Mouse (Mus musculus): ENCODE data around the gene Senp3. TPM values are rescaled to one million over a fixed set of nuclear protein-coding genes. Genes with fewer than 3 reads are reported as not detected.

Gene Senp3
- total RNA-seq, 2 experiments from 2014 or later: 98.9 to 99.4 TPM

DNA sequence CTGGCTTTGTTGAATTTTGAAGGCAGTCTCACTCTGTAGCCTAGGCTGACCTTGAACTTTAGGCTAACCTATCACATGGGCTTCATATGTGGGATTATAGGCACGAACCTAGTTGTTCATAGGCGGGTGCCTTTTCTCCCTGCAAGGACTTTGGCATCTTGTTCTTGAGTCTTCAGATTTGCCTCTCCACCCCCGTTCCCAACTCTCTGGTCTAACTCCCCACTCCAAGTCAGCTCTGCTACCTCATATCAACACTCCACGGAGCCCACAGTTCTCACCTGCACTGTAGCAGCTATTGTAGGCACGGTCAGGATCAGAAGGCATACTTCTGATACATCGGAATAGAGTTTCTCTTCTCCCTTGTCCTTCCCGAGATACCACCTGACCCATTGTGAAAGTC lies 1.7 kb upstream of the Senp3 start:
- no peak for ATAC-seq (replicated peaks; ENCODE audit: poor library complexity, severe bottlenecking)

DNA sequence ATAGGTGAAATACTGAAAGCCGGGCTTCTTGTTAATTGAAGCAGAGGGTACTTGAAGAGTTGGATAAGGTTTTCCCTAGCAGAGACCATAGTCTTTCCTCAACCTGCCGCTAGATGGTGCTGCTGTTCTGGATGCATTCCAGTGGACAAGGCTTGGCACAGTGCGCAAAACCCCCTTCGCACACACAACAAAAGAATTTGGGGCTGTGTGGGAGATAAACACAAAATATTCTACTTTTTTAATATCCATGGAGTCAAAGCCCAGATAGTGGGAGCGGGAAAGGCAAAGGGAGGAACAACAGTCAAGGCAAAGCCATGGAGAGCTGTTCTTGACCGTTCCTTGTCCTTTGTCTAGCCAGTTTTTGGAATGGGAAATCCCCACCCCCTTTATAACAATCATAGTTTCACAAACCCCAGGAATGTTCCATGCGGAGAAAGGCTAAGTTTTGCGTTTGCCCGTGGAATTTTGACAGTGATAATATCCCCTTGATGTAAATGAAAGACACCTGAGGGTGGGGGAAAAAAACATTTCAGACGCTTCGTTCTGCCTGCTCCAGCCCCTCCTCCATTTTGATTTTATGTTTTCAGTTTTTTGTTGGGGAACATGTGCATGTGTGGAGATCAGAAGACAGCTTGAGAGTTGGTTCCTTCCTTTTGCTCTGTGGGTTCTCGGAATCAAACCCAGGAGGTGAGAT lies 1.1 kb upstream of the Senp3 start:
- ATAC-seq (replicated peaks; ENCODE audit: poor library complexity, severe bottlenecking): peak; percentile 34

DNA sequence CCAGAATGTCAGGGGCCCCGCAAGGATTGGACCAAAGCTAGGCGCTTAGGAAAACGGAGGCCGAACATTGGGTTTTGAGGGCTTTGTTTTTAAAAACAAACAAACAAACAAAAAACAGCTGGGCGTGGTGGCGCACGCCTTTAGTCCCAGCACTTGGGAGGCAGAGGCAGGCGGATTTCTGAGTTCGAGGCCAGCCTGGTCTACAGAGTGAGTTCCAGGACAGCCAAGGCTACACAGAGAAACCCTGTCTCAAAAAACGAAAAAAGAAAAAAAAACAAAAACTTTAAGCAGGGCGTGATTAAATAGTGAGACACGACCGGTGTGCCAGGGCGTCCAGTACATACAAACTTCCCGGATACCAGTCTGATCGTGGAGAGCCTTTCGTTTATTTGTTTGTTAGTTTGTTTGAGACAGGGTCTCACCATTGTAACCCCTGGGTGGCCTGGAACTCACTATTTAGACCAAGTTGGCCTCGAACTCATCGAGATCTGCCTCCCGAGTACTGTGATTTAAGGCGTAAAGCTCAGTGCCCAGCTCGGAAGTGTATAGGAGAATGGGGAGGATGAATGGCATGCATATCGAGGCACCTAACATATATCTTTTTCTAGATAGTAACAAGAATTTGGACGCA lies 440 bp upstream of the Senp3 start:
- ATAC-seq (replicated peaks; ENCODE audit: poor library complexity, severe bottlenecking): no peak

DNA sequence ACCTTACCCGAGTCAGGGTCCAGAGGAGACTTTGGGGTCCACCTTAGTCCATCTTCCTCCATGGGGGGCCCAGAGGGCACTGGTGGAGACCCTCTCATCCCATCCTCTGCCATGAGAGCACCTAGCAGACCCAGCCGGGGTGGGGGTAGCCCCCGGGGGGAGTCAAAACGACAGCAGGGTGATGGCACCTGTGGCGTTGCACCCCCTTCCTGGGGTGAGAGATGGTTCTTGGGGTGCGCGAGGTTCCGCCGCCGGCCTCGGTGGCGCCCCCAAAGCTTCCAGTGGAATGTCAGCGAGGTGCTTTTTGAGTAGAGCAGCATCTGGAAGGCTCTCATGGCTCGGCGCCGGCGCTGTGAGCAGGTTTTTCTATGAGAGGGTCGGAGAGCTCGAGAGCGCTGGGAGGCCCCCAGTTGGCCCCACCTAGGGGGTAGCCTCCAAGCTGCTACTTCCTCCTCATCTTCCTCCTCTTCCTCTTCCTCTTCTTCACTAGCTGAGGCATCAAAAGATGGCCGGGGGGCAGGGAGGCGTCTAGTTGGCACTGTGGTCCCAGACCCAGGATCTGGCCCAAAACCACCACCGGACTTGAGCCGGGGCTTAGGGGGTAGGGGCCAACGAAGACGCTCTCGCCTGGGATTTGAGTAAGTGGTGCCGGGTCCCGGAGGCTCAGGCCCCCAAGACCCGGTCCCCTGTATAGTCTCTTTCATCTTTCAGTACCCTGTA lies 1.6 kb downstream of the Senp3 start:
- ATAC-seq (replicated peaks; ENCODE audit: poor library complexity, severe bottlenecking): no peak

DNA sequence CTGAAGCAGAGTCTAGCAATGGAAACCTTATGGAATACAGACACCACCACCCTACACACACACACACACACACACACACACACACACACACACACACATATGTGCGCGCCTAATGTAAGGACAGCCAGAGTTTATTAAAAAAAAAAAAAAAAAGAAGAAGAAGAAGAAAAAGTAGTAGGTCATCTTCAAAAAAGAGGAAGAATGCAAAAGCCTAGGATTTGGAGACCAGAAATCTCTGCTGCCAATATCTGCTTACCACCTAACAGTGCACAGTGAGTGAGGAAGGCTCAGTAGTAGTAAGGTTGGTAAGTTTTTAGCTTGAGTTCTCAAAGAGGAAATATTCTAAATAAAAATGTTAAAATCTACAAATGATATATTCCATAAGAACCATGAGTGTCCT lies 2.7 kb downstream of the Senp3 start:
- ATAC-seq (replicated peaks; ENCODE audit: poor library complexity, severe bottlenecking): no peak

DNA sequence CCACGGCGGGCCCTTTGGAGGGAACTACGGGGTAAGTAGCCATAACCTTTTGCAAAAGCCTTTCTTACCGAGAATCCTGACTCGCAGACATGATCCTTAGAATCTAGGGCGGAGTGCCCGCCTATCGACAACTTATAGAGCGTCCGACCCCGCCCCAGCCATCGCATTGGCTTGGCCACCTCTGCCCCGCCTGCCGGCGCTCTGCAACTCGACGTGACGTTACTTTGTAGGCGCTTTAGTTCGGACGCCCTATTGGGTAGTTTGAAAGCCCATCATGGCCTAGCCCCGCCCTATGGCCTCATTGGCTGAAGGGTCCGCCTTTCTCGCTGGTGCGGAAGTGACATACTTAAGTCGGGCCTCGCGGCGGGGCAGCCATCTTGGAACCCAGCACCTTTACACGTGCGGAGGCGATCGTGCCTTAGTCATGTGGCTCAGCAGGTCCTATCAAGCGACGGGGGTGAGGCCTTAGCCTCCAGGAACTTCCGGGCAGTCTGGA lies 9.6 kb downstream of the Senp3 start, which contains the start of gene Eif4a1:
TSS of gene Eif4a1 (minus strand) at position 213 of the 496 bp plus-strand sequence.
- peak; percentile 77 for ATAC-seq (replicated peaks; ENCODE audit: poor library complexity, severe bottlenecking)

DNA sequence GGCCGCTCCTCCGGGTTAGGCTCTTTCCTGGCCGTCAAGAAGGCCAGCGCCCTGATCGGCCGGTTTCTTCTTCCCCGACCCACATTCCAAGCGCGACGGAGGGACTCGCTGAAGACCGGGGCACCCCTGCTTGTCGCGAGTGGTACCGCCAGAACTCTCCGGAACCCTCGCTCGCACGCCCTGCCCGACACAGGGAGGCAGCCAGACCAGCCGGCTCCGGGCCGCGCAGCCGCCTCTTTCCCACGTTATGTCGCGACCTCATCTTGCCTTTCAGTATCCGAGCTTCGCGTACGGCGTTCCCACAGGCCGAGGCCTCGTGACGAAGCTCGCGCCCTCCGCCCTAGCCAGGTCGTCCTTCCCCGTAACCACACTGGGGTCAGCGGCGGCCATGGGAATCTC lies 10.2 kb downstream of the Senp3 start:
- peak; percentile 21; the same call in 1 of the 2 replicates for ATAC-seq (replicated peaks; ENCODE audit: poor library complexity, severe bottlenecking)

DNA sequence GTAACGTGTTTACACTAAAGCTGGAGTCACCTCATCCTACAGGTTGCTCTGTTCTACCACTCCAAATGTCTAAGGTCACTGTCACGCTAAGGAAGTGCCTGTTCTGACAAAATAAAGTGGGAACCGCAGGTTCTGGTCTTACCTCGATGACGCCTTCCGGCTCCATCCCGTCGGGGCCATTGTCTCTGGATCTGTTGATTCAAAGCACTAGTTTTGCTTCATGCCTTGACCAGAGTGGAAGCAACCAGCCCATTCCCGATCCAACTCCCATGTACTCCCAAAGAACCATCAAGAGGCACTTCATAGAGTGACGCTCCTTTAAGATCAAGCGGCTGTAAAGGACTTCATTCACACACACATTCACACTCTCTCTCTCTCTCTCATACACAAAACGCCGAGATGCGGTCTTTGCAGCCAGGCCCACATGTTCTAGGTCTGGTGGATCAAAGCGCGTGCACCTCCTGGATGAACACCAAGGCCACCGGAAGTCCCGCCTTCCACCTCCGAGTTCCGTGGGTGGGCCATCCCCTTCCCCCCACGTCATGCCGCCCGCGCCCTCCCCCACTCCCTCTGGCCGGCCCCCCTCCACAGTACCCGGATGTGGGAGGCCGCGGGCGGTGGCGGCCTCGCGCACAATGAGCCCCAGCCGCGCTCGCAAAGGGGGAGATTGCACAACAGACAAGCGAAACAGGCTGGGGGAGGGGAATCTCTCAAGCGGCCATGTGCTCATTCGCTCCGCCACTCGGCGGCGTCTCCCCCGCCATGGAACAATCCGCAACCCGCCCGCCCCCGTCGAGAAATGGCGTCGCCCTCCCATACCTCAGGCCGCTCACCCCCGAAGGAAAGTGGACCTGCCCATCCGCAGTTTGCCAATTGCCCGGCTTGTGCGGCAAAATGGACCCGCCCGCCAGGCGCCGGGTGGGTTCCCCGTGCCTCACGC lies 10.8 kb downstream of the Senp3 start:
- ATAC-seq (replicated peaks; ENCODE audit: poor library complexity, severe bottlenecking): peak; percentile 61

DNA sequence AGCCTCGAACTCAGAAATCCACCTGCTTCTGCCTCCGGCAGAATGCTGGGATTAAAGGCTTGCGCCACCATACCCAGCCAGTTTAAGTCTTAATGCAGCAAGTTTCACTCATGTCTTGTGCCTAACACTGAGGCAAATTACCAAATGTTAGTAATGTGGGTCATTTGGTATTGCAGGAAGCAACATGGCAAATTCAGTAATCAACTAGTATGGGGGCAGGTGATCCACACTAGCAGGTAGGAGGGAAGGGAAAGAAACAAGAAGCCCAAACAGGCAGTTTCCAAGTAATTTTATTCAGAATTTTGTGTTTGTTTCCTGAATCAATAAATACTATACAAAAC lies 15.2 kb downstream of the Senp3 start:
- no peak for ATAC-seq (replicated peaks; ENCODE audit: poor library complexity, severe bottlenecking)

DNA sequence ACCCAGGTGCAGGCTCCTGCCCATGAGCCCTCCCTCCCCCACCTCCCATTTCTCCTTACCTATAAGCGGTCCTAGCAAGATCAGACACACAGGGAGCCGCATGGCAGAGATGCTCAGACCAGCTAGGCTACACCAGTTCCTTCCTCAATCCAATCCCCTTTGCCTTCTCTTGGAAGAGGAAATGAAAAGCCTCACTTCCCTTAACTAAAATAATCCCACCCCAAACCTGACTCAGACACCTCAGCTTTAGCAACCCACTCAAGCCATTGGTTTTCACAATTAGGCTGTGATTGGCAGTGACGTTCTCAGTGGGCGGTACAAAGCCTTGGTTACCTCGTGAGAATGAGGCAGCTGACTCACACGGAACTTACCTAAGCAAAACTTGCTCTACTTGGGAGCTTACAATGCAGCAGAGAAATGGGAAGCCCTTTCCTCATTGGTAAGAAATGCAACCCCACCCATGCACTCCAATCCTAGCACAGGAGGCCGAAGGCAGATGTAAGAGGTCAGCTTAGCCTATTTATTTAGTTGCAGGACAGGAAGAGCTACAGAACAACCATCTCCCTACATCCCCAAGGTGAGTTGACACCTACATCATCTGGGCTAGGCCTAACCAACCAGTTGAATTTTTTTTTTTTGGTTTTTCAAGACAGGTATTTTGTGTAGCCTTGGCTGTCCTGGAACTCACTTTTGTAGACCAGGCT lies 15.8 kb downstream of the Senp3 start, which contains the start of gene Cd68:
TSS of gene Cd68 (minus strand) at position 193 of the 704 bp plus-strand sequence.
- peak; percentile 65 for ATAC-seq (replicated peaks; ENCODE audit: poor library complexity, severe bottlenecking)

DNA sequence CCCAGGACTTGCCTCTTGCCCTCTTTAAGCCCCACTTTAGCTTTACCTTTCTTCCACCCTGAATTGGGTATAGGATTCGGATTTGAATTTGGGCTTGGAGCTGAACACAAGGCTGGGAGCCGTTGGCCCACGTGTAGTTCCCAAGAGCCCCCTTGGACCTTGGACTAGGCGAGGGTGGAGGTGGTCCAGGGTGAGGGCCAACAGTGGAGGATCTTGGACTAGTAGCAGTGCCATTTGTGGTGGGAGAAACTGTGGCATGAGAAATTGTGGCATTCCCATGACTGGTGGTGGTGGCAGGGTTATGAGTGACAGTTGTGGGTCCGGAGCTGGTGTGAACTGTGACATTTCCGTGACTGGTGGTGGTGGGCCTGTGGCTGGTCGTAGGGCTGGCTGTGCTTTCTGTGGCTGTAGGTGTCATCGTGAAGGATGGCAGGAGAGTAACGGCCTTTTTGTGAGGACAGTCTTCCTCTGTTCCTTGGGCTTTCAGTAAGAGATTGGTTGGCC lies 16.4 kb downstream of the Senp3 start:
- ATAC-seq (replicated peaks; ENCODE audit: poor library complexity, severe bottlenecking): no peak

DNA sequence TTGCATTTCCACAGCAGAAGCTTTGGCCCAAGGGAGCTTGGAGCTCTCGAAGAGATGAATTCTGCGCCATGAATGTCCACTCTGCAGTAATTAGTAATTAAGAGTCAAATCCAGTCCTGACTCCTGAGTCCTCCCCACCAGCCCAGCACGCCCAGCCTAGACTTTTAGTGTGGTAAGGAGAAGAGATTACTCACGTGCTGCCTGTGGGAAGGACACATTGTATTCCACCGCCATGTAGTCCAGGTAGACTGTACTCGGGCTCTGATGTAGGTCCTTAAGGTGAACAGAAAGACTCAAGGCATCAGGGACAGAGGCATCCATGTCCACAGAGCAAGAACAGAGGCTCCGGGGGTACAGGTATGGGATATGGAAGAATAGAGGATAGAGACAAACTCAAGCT lies 17.0 kb downstream of the Senp3 start:
- no peak for ATAC-seq (replicated peaks; ENCODE audit: poor library complexity, severe bottlenecking)

DNA sequence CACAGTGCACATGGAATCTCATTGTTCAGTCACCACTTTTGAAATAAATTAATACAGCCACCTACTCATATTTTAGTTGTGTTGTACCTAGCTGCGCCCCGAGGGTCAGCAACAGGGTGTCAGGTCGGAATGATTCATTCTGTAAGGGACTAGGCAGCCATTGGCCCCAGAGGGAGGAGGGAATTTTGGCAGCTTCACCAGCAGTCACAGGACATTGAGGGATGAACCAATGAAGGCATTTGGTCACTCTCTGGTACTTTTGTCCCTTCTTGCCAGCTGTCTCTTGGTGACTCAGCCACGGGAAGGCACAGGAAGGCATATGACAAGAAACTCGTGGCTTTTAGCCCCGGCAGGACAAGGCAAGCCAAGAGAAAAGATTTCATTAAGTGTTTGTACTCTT lies 18.1 kb downstream of the Senp3 start:
- ATAC-seq (replicated peaks; ENCODE audit: poor library complexity, severe bottlenecking): no peak

DNA sequence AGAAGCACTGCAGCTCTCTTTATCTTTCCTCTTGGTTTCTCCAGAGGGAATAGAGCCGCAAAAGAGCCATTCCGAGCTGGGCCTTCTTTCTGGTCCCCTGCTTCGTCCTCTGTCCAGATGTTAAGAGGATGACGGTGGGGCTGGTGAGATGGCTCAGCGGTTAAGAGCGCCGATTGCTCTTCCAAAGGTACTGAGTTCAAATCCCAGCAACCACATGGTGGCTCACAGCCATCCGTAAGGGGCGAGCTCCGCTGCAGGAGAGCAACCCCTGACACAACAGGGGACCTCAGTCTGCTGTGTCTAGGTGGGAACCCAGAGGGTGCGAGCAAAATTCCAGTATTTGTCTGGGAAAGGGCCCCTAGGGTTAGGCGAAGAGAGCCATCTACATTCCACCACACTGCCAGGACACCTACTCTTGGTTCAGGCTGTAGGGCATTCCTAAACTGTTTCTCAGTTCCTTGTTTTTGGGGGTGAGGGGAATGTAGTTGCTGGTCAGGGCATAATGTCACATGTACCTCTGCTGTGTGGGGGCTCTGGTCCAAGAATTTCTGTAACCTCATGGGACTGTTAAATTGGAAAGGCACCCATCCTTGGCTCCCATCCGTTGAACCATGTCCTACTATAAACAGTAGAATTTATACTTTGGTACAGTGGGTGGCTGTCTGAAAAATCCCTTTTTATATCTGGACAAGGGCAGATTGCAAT lies 18.8 kb downstream of the Senp3 start:
- no peak for ATAC-seq (replicated peaks; ENCODE audit: poor library complexity, severe bottlenecking)

DNA sequence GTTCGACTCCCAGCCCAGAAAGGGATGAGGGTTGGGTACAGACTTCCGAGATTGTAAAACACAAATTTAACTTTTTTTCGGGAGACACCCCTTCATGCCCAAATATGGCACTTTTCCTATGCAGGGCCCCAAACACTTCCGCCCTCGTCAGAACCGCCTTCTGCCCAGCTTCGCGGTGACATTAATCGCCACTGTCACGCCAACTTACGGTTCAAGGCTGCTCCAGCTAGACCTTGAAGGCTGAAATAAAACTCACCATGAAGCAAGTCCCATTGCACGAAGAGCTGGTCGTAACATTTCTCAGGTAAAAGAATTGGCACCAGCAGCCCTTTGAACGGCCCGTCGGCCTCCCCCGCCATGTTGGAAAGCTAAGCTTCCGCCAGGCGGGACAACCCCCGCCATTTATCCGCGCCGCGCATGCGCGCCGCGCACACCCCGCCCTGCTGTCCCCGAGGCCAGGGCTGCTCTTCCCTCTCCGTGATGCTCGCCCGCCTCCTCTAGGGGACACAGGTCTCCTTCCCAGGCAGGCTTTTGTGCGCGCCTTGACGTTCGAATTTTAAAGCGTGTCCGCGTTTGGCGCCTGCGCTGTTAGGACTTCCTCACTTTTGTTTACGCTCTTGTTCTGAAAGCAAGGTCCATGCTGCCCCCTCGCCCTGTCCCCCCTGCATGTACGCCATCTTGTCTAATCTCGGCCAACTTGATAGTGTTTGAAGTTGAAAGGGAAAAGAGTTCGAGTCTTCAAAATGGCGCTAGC lies 19.5 kb downstream of the Senp3 start, which contains the start of gene Mpdu1:
TSS of gene Mpdu1 (minus strand) at position 430 of the 754 bp plus-strand sequence.
- ATAC-seq (replicated peaks; ENCODE audit: poor library complexity, severe bottlenecking): peak; percentile 70

DNA sequence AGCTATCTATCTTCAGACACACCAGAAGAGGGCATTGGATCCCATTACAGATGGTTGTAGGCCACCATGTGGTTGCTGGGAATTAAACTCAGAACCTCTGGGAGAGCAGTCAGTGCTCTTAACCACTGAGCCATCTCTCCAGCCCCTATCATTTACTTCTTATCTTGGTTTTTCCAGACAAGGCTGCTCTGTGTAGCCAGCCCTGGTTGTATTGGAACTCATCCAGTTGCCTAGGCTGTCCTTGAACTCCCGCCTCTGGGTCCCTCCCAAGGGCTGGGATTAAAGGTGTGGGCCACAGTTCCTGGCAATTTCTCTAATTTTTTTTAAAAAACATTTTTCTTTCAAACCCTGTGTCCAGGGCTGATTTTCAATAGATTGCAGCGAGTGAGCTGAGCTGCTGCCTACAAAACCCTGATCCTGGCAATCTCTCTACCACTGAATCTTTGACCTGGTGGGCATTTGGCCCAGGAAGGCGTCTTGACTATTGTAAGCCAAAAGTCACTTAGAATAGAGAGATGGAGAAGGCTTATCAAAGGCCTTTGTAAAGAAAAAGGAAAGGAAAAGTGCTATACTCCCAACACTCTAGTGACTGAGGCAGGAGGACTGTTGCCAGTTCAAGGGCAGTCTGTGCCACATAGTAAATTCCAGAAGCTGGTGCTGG lies 20.5 kb downstream of the Senp3 start:
- ATAC-seq (replicated peaks; ENCODE audit: poor library complexity, severe bottlenecking): no peak

DNA sequence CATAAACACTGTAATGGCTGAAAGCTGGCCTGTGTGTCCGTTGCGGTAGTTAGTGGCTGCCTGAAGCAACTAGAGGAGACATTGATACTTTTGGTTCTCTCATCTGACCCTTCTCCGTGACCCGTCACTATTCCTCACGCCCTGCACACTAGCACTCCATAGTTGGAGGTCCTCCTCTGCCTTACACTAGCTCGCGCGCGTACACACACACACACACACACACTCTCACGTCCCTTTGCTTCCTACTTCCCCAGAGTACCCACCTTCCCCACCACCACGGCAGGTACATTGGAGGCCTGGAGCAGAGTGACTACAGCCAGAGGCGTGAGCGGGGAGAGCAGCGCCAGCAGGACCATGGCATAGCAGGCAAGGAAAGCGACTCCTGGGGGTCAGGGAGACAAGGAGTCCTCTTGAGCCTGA lies 24.4 kb downstream of the Senp3 start:
- ATAC-seq (replicated peaks; ENCODE audit: poor library complexity, severe bottlenecking): no peak
